Mouse (Mus musculus): ENCODE measurements at regions not wholly inside any gene's neighbourhood (a gene's known extent, or its start where the extent isn't known, plus 50 kb on each side); places are given as distances from the start of the nearest gene placed in this dataset.

- TF ChIP-seq POLR2A (IDR thresholded peaks at IDR 0.05; ENCODE audit: control insufficient read depth, low read depth, low read length): no peak
- no peak for TF ChIP-seq CTCF (IDR thresholded peaks at IDR 0.05; ENCODE audit: control insufficient read depth, insufficient read depth, insufficient replicate concordance, low read depth, low read length)
Measured at GRCm38 (mm10) chr10:96709698-96710356, 93.0 kb downstream of the Btg1 start.
